Mouse (Mus musculus) lung, postnatal 4 days (tissue): ENCODE data around the gene 1700113H08Rik.

Experiments
- DNase-seq, 2 experiments: peaks; one replicate each; pipeline ENCODE4 v3.0.0; 2021

The 1700113H08Rik gene

GRCm38 (mm10) chr10:87212854-87213253, 155.0 kb downstream of the 1700113H08Rik start:
- DNase-seq: no peak

DNA sequence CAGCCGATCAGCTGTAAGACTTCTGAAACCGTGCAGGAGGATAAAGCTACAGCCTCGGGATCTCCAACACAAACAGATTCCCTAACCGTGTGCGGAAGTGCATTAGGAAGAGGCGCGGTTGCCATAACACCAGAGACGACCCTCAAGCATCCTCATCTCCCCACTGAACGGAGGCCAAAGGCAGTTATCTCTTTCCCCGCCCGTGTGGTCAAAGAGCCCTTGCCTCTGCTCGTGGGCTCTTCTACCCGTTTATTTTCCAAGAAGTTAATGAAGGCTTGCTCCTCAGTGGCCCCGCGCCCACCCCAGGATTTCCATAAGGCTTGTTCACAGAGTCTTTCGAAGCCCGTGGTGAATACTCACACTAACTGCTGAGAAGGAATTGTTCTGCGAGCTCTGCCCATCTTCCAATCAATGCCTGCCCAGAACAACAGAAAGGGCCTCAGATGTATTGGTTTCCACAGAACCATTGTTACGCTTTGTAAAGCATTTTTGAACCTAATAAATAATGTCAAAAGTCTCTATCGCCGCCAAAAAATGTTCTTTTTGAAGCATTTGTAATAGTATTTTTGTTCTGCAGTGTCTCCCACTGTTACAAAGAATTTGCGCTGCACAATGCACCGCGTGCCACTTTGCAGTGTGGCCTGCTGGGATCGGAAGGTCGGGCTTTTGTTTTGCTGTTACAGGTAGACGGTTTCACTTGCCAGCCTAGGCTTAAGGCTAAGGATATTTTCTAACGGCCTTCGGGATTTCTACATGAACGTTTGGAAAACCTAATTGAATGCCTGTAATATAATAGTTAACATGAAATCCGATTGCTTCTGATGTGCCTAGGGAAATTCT, 172.4 kb downstream of the 1700113H08Rik start:
- DNase-seq: no peak

DNA sequence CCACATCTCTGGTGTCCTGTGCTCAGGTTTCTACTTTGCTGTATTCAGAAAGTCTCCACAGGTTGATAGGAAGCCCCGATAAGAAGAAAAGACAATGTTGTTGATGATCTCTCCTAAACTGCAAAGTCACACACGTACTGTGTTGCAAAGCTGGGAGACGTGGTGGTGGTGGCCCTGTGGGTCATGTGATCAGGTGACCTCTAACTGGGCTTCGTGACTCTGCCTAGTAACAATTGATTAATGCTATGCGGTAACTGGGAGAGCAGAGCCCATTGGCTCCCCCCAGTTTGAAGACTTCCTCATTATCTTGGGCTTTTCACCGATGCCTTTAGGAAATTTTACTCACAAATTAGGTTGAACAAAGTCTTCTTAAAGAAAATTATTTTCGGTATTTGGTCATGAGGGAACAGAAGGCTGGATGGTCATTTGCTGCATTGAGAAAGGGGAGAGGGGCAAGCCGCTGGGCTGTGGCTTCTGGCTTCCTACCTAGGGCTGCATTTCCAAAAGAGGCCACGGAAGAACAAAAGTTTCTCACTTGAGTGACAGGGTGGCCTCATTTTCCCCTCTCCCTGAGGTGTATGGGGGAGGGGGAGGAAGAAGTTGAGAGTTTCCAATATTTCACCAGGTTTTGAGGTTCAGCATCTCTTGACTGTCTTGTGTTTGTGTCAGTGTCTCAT, 181.6 kb downstream of the 1700113H08Rik start:
- DNase-seq: no peak

GRCm38 (mm10) chr10:87271724-87272123, 213.9 kb downstream of the 1700113H08Rik start:
- DNase-seq: no peak

GRCm38 (mm10) chr10:87272133-87272622, 214.3 kb downstream of the 1700113H08Rik start:
- DNase-seq: no peak

- no peak for DNase-seq
Observed at GRCm38 (mm10) chr10:87275075-87275474, 217.2 kb downstream of the 1700113H08Rik start.
